Mouse (Mus musculus) heart, adult 9 months (tissue): Measurements from ENCODE around the gene Ceacam18.
"Not testable (repeated sequence)": the region's sequence is repeated elsewhere in the genome, so short reads cannot be mapped to it uniquely, and the experiment has no call there.

Experiments used
- DNase-seq, 2 experiments: peaks; one replicate each; pipeline ENCODE4 v3.0.0; 2022; ENCODE audit warnings: low spot score in 2 of 2

Ceacam18 gene

DNA sequence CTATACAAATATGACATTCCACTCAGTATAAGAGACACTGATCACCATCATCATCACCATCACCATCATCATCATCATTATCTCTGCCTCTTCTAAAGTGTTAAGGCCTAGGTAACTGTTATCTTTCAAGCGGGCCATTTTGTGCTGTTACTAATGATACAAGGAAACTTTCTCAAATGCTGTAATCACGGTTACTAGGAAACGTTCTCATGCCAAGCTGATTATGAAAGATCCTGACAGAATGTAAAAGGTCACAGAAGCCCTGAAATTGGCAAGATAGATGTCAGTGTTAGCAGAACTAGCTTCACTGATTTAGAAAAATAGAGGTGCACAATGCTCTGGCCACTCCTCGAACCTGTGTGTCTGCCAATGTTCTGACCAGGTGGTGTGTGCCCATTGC, 32.7 kb downstream of the Ceacam18 start:
- not testable (repeated sequence) for DNase-seq

DNA sequence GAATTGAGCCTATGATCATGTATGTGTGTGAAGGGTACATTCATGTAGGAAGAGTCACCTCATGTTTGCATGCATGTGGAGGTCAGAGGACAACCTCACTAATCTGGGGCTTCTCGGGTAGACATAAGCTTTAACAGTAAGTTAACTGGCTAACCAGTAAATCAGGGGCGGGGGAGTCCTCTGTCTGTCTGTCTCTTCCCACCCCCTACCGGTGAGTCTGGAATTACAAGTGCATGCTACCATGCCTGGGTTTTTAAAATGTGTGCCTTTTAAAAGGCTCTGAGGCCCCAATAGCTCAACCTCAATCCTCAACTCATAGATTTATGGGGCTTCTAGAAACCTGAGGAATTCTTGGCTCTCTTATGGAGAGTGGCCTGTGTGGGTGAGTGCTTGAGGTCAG, 34.1 kb downstream of the Ceacam18 start:
- DNase-seq = no peak

DNA sequence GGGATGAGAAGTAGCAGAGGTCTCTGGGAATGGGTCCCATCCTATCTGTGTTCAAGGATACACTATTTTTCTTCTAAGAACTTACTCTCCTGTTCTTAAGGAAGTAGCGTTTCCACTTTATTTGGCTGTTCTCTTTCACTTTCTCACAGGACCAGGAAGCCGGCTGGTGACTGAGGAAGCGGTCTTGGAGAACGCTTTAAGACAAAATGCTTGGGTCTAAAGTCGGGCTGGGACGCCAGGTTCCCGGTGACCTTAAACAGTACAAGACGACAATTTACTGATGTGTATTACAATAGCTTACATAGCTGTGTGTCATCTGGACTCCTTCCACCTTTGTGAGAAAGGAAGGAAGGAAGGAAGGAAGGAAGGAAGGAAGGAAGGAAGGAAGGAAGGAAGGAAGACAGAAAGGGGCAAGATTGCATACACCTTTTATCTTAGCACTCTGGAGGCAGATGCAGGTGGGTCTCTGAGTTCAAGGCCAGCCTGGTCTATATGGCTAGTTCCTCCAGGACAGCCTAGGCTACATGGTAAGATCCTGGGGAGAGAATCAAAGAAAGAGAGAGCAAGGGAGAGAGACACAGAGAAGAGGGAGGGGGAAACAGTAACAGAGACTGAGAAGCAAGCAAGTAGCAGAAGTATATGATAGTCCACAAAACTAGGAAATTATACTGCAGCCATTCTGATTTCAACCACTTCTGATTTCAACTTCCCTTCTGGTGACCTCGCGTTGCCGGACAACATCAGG, 36.7 kb downstream of the Ceacam18 start:
- DNase-seq = no peak

DNA sequence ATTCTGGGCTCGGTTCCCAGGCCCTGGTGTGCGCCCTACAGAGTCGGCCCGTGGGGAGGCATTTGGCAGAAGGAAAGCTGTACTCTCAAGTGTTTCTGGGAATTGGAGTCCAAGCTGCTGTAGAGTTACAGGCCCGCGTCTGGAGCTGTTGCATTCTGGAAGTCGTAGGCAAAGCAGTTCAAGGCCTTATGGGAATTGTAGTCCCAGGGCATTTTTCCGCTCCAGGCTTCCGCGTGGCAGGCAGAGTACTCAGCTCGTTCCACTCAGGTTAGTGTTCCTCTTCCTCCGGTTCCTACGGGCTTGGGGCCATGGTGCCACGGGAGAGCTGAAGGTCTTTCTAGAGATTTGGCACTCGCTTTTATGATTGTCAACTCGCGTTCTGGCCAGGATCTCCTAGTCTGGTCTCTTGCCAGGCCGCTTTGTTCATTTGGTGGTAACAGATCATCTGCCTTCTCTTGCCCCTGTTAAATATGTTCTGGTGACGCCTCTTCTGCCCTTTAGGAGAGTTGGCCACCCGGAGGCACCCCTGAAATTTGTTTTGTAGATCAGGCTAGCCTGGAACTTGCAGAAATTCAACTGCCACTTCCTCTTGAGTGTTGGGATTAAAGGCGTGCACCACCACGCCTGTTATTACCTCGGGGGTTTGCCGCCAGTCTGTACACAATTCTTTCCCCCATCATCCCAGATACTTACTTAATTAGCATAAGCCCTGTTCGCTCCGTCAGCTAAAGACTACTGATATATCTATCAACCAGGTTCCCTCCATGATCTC, 37.5 kb downstream of the Ceacam18 start, which contains the start of gene Ctu1:
Gene Ctu1 (plus strand): TSS at position 208 of the 772 bp plus-strand sequence.
- peak; percentile 97 for DNase-seq

DNA sequence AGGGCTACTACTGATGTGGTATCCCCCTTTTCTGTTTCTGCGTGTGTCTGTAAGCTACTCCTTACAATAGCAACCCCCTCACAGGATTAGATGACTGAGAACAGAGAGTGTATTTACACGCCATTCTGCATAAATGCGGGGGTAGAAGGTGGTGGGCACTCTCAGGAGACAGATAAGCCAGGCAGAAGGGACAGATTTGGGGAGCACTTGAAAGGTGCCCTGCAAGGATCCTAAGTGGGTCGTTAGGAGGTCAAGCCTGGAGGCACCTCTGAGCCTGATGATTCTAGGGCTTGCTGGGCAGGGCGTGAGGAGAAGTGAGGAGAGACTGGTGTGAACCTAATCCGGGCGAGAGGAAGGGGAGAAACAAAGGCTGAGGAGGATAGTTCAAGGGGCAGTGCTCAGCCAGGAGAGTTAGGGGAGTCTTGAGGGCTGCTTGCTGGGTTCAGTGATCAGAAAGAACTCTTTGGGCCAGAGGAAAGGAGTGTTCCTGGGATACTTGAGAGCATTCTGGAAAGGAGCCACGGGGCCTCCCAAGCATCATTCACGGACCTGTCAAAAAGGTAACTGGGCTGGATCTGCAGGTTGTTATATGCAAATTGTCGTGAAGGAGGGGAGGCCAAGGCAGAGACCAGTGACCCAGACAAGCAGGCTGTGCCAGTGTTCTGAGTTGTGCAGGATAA, 38.2 kb downstream of the Ceacam18 start:
- no peak for DNase-seq

DNA sequence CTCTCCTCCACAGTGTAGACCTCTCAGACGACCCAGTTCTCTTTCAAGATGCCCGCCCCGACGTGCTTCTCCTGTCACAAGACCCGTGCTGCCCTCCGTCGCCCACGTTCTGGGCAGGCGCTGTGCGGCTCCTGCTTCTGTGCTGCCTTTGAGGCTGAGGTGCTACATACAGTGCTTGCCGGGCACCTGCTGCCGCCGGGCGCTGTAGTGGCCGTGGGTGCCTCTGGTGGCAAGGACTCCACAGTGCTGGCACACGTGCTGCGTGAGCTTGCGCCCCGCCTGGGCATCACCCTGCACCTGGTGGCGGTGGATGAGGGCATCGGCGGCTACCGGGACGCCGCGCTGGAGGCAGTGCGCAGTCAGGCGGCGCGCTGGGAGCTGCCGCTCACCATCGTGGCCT, 40.6 kb downstream of the Ceacam18 start:
- no peak for DNase-seq

DNA sequence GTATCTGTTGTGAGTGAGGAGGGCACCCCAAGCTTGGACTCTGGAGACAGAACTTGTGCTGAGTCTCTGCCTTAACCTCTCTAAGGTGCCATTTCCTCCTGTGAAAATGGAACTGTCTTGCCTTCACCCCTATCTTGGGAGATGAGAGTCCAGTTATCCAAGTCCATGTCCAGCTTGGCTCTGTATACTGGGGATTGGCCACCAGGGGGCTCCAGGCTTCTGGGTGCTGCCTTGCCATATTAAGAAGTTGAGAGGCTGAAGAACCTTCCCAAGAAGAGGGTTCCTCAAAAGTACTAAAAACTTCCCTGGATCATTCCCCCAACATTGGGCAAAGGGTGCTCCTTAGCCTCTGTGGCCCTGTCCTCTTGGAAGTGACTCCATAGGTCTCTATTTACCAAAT, 44.0 kb downstream of the Ceacam18 start:
- DNase-seq = peak in 1 of 2 experiments; percentile 31

DNA sequence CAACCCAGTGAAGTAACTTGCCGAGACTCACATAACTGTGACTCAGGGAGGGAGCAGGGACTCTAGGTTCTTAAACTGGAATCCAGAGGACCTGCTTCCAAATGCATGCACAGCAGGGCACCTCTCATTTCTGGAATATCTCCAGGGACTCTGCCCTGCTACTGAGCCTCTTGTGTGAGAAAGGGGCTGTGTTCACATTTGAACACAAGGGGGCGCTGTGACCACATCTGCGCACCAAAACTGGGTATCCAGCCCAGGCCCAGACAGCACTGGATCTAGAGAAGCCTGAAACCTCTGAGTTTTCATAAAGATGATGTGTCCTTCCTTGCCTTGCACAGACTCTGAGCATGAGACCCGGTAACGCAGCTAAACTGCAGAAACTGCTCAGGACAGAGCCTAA, 46.5 kb downstream of the Ceacam18 start:
- DNase-seq = peak; percentile 36 to 40

DNA sequence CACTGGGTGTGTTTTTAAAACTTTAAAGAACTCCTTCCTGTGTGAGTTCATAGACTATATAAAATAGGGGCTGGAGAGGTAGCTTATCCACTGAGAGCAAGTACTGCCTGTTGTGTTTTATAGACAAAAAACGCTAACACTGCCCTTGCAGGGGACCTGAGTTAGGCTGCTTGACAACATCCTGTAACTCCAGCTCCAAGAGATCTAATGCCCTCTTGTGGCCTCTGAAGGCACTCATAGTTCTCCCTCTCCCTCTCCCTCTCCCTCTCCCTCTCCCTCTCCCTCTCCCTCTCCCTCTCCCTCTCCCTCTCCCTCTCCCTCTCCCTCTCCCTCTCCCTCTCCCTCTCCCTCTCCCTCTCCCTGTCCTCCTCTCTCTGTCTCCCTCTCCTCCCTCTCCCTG, 48.0 kb downstream of the Ceacam18 start:
- not testable (repeated sequence) for DNase-seq

DNA sequence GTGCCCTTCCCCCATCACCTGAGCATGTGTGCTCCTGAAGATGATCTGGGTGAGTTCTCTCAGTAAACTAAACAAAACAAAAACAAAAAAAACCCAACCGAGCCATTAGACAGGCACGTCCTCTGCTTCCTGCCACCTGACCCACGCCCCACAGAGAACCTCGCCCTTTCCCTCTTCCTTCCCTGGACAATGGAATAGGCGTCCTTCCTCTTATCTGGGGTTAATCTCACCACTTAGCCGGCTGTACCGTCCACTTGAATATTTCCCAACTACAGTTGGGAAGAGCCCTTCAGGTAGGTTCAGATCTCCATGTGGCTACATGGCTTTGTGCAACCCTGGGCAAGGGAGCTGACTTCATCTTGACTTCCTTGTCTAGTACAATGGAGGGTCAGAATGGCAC, 50.6 kb downstream of the Ceacam18 start:
- peak; percentile 18 to 47 for DNase-seq

DNA sequence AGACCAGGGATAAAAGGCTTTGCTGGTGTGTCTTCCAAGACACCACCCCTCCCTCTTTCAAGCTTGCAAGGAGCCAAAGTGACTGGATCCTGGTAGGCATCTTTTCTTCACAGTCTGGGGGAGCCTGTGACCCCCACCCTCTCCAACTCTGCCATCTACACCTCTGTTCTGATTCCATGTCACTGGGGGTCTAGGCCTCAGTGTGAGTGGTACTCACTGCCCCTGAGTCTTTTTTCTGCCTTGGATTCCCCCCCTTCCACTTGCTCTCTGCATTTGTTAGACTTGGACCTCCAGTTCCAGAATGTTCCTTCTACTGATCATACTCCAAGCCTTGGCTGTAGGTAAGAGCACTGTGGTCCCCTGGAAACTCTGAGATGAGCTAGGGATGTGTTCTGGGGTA, 55.6 kb downstream of the Ceacam18 start, which contains the start of gene Klk14:
Gene Klk14 (plus strand): TSS at position 301 of the 400 bp plus-strand sequence.
- no peak for DNase-seq
